Mouse (Mus musculus) heart, adult 2 months (tissue): ENCODE measurements around the gene Rrbp1. TPM values are rescaled to one million over a fixed set of nuclear protein-coding genes. Genes with fewer than 3 reads are reported as not detected.

ENCODE experiments used
- DNase-seq, 2 experiments: peaks; one replicate each; pipeline ENCODE4 v3.0.0; 2021
- H3K27ac ChIP-seq: fragments of 200-600 bp; 2 replicates; pipeline ENCODE4 v1.8.1; 2022
- H3K27me3 ChIP-seq: fragments of 200-500 bp; 2 replicates; pipeline ENCODE4 v1.6.1; 2012; ENCODE audit warnings: mild to moderate bottlenecking, low read length, inconsistent platforms, mixed read lengths; ENCODE audit not compliant: control insufficient read depth, insufficient read depth
- H3K36me3 ChIP-seq: fragments of 200-500 bp; 2 replicates; pipeline ENCODE4 v1.6.1; 2012; ENCODE audit warnings: low read length, inconsistent platforms; ENCODE audit not compliant: control insufficient read depth, insufficient read depth
- H3K4me1 ChIP-seq: fragments of 200-500 bp; 2 replicates; pipeline ENCODE4 v1.6.1; 2011; ENCODE audit warnings: low read length; ENCODE audit not compliant: control insufficient read depth, insufficient read depth
- H3K4me3 ChIP-seq: fragments of 200-600 bp; 2 replicates; pipeline ENCODE4 v1.8.1; 2022
- H3K79me2 ChIP-seq: fragments of 200-500 bp; replicated peaks from 2 replicates; pipeline ENCODE4 v1.6.1; 2012; ENCODE audit warnings: mild to moderate bottlenecking, inconsistent platforms, low read length, moderate library complexity, mixed read lengths; ENCODE audit not compliant: control insufficient read depth, insufficient read depth
- H3K9ac ChIP-seq: fragments of 200-500 bp; 2 replicates; pipeline ENCODE4 v1.6.1; 2012; ENCODE audit warnings: low read depth, mild to moderate bottlenecking, control low read depth, inconsistent platforms, low read length, mixed read lengths
- CTCF ChIP-seq: fragments of 200-600 bp; IDR thresholded peaks from 2 replicates; pipeline ENCODE4 v1.8.1; 2022; ENCODE audit warnings: antibody characterized with exemption, mild to moderate bottlenecking, moderate library complexity
- EP300 ChIP-seq: fragments of 200-500 bp; IDR thresholded peaks from 2 replicates; pipeline ENCODE4 v1.6.1; 2011; ENCODE audit warnings: low read depth, low read length, control low read depth; ENCODE audit not compliant: insufficient read depth
- POLR2A ChIP-seq: fragments of 200-500 bp; IDR thresholded peaks from 2 replicates; pipeline ENCODE4 v1.6.1; 2011; ENCODE audit warnings: mild to moderate bottlenecking, low read depth, low read length, control low read depth; ENCODE audit not compliant: insufficient read depth
- WGBS: fragments of 180-500 bp; shearing (Covaris S2); methylation state at CpG from one replicate; pipeline ENCODE4 v1.1.7; 2018; 5-methylcytosine and 5-hydroxymethylcytosine counted together
- intact Hi-C: fragments of 180-260 bp; cut with DNase I; formaldehyde crosslinking; loops from one replicate; pipeline ENCODE4 v1.15.1; 2025
- long read RNA-seq: library from polyadenylated mRNA; stranded (forward); transcript quantifications from one replicate; pipeline ENCODE4 v2.0.0, GENCODE M21; 2021
- polyA plus RNA-seq: library from polyadenylated mRNA; depleted of rRNA; stranded (reverse); fragments of >200 nt; gene quantifications from 2 replicates; pipeline ENCODE4 v1.2.3, GENCODE M21; 2012; rRNA removed
- total RNA-seq, 2 experiments: library from RNA; stranded (reverse); gene quantifications; 2 replicates each; pipeline ENCODE4 v1.2.3; 2021

Rrbp1 gene
- total RNA-seq (100 to 1,000 TPM; 106 to 117 TPM), polyA plus RNA-seq (47.2 and 65.1 TPM in 2 replicates)
- long read RNA-seq, full-length matches to known transcripts = 4 of 33 reads
- long read RNA-seq, partial matches to known transcripts = 23 of 33 reads
- long read RNA-seq, other reads (novel, unspliced or antisense) = 6 of 33 reads

DNA sequence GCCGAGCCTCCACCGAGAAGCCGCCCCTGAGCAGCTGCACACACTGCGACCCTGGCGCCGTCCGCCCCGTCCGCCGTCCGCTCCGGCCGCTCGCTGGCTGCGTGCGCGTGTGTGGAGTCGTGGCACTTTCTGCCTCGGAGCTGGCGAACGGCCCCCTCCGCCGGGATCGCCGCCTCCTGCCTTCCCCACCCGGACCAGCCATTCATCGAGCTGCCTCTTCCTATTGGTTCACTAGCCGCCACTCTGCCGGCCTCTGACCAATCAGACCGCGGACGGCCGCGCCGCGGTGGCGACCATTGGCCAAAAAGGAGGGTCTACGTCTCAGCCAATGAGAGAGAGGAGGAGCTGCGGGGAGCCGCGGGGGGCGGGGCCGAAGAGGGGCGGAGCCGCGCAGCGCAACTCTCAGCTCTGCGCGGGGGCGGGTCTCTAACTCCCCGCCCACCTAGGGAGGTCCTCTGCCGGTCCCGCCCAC lies at the start of gene Rrbp1:
Rrbp1 (minus strand) TSS at position 184 of the 472 bp plus-strand sequence.
- 2% methylated on average over 51 of the region's 53 CpGs for WGBS
- H3K4me3 ChIP-seq = peak within 1 kb of the TSS; percentile 87
- H3K4me1 ChIP-seq = peaks cover 12% of the 10 kb centered on the region
- peaks cover 18% of the 10 kb centered on the region; the same call in 1 of the 2 replicates for H3K36me3 ChIP-seq
- intact Hi-C loops = loop anchor here (2.0 to 10.0 kb wide), 4 partner anchors 76 to 206 kb away; no protein-coding TSS in a partner anchor
- TF ChIP-seq POLR2A (peak; percentile 83), CTCF (no peak)
- H3K27ac ChIP-seq = peak within 1 kb of the TSS; percentile 77
- peak within 1 kb of the TSS; percentile 98 for H3K9ac ChIP-seq
- 0 out of 2 replicates have a peak, but pooled peaks cover 4% of the 10 kb centered on the region for H3K79me2 ChIP-seq
- H3K27me3 ChIP-seq = no peaks in the 10 kb centered on the region
- peak; percentile 98 to 99 for DNase-seq

GRCm38 (mm10) chr2:144057735-144058134 lies 46.7 kb upstream of the Rrbp1 start:
- Histone ChIP-seq H3K27ac (no peak overlapping the region), H3K4me1 (peaks cover 2% of the 10 kb centered on the region), H3K4me3 (no peak overlapping the region), H3K9ac (no peak overlapping the region), H3K36me3 (no peaks in the 10 kb centered on the region), H3K79me2 (no peaks in the 10 kb centered on the region), H3K27me3 (no peaks in the 10 kb centered on the region)
- 80% methylated on average over 2 of the region's 2 CpGs for WGBS
- no peak for DNase-seq
- intact Hi-C loops = no loop called here
- TF ChIP-seq CTCF (no peak), POLR2A (no peak), EP300 (no peak)

- TF ChIP-seq EP300 (no peak), CTCF (no peak), POLR2A (no peak)
- intact Hi-C loops = no loop called here
Observed at GRCm38 (mm10) chr2:144052410-144053065, 41.5 kb upstream of the Rrbp1 start.

GRCm38 (mm10) chr2:144050861-144051260 lies 39.8 kb upstream of the Rrbp1 start:
- no peak overlapping the region for H3K9ac ChIP-seq
- no peaks in the 10 kb centered on the region for H3K27me3 ChIP-seq
- H3K79me2 ChIP-seq = no peaks in the 10 kb centered on the region
- DNase-seq = no peak
- H3K4me1 ChIP-seq = peaks cover 5% of the 10 kb centered on the region
- 88% methylated on average over 6 of the region's 6 CpGs for WGBS
- no peak overlapping the region for H3K4me3 ChIP-seq
- TF ChIP-seq POLR2A (no peak), CTCF (no peak), EP300 (no peak)
- H3K27ac ChIP-seq = no peak overlapping the region
- no peaks in the 10 kb centered on the region for H3K36me3 ChIP-seq
- intact Hi-C loops = no loop called here

More at GRCm38 (mm10) chr2:144052410-144053065, 41.5 kb upstream of the Rrbp1 start:
- peaks cover 2% of the 10 kb centered on the region for H3K4me1 ChIP-seq
- DNase-seq = peak; percentile 47 to 62
- H3K36me3 ChIP-seq = no peaks in the 10 kb centered on the region
- H3K27me3 ChIP-seq = no peaks in the 10 kb centered on the region
- H3K79me2 ChIP-seq = no peaks in the 10 kb centered on the region
- 66% methylated on average over 8 of the region's 8 CpGs for WGBS
- H3K4me3 ChIP-seq = no peak overlapping the region
- H3K9ac ChIP-seq = no peak overlapping the region
- H3K27ac ChIP-seq = peak overlapping the region; percentile 9; the same call in 1 of the 2 replicates

DNA sequence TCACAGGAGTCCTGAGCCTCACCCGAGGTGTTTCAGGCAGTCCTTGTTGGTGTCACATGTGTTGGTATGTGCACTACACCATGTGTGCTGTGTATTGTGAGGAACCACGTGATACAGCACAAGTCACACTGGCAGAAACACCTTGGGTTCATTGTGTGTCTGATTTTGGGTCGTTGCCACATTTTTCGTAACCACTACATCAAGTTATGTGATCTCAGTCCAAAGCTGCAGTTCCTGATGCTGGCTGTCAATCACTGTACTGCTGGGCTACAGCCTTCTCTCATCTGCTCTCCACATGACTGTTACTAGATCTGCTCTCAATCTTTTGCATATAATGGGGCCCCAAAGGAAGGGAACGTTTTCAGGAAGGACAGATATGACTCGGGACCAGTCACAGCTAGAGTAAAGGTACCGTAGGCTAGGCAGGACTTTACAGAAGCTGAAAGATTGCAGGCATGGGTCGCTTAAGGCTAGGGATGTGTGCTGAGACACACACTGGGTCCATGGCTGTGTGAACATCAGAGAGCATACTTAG lies 39.1 kb upstream of the Rrbp1 start:
- Histone ChIP-seq H3K4me1 (peaks cover 5% of the 10 kb centered on the region), H3K9ac (no peak overlapping the region), H3K4me3 (no peak overlapping the region), H3K79me2 (no peaks in the 10 kb centered on the region), H3K27me3 (no peaks in the 10 kb centered on the region), H3K36me3 (no peaks in the 10 kb centered on the region), H3K27ac (no peak overlapping the region)
- no peak for TF ChIP-seq POLR2A
- no peak for TF ChIP-seq CTCF
- TF ChIP-seq EP300 = no peak
- WGBS = 65% methylated on average over 8 of the region's 8 CpGs
- no peak for DNase-seq
- intact Hi-C loops = no loop called here

- H3K4me1 ChIP-seq = peaks cover 3% of the 10 kb centered on the region
- no peaks in the 10 kb centered on the region for H3K36me3 ChIP-seq
- 51% methylated on average over 11 of the region's 11 CpGs for WGBS
- H3K27ac ChIP-seq = no peak overlapping the region
- DNase-seq = peak in 1 of 2 experiments; percentile 20
- H3K4me3 ChIP-seq = no peak overlapping the region
- H3K79me2 ChIP-seq = no peaks in the 10 kb centered on the region
- intact Hi-C loops = no loop called here
- H3K9ac ChIP-seq = no peak overlapping the region
- no peaks in the 10 kb centered on the region for H3K27me3 ChIP-seq
- TF ChIP-seq EP300 (no peak), CTCF (no peak), POLR2A (no peak)
Observed at GRCm38 (mm10) chr2:144046916-144047315, 35.9 kb upstream of the Rrbp1 start.
